ENCODE assay signal across 16 mouse cellular contexts in genomic region chr15:8815277-8815676, GRCm38 (mm10).
A peak's percentile ranks its signal among the peaks of the same experiment; 100 is the strongest.
DNase-seq lines count a peak whose midpoint lies in the region; ATAC-seq lines count a peak whose summit lies in the region.
"Had no signal": no experiment of that assay in that cellular context is flagged by ENCODE, and none has a peak within 500 bp of the region (broad histone marks: within the 10 kb centered on the region; RNA-seq: fewer than 3 reads in every experiment).

No protein-coding gene starts in this region.

- no peaks in the 10 kb centered on the region for H3K9me3 ChIP-seq in forebrain, embryonic 15.5 days
- H3K9me3 ChIP-seq in midbrain, embryonic 10.5 days (replicated peaks), result no peaks in the 10 kb centered on the region
- H3K9me3 ChIP-seq: embryonic facial prominence, embryonic 13.5 days had no signal

- no peaks in the 10 kb centered on the region for H3K27me3 ChIP-seq in forebrain, embryonic 15.5 days
- no peaks in the 10 kb centered on the region for H3K27me3 ChIP-seq in midbrain, embryonic 10.5 days (ENCODE audit: low read depth, poor library complexity, severe bottlenecking)
- H3K27me3 ChIP-seq: CH12.LX; embryonic facial prominence, embryonic 13.5 days; Patski had no signal

- intact Hi-C loops in left cerebral cortex, postnatal 4 days (cut with DNase I), result no loop called here
- intact Hi-C loops in left cerebral cortex, postnatal 36 days (cut with DNase I), result no loop called here

- peak; percentile 28 for DNase-seq in left cerebral cortex, postnatal 4 days
- DNase-seq in left cerebral cortex, postnatal 36 days (ENCODE audit: low spot score in 2 of 2), result no peak
- peak; percentile 19 for DNase-seq in midbrain, embryonic 10.5 days (ENCODE audit: low spot score)
- DNase-seq in retina, embryonic 14.5 days (ENCODE audit: low spot score), result peak; percentile 15
- no peak for DNase-seq in T-cell, adult 2 months (ENCODE audit: low spot score)
- no peak for DNase-seq in kidney, adult 11 months
- DNase-seq: adrenal gland, postnatal 10 days; cerebellum, adult 9-10 months had no signal

- H3K27ac ChIP-seq in forebrain, embryonic 15.5 days (replicated peaks), result peak overlapping the region; percentile 69; the same call in 1 of the 2 replicates
- H3K27ac ChIP-seq in midbrain, embryonic 10.5 days (replicated peaks), result peak overlapping the region; percentile 76
- H3K27ac ChIP-seq: embryonic facial prominence, embryonic 13.5 days; kidney, postnatal 0 days; liver, embryonic 14.5 days; stomach, postnatal 0 days had no signal

- 5% methylated on average over 6 of the region's 6 CpGs for WGBS in forebrain, embryonic 15.5 days
- WGBS in midbrain, embryonic 10.5 days, result 37% methylated on average over 6 of the region's 6 CpGs

- H3K9ac ChIP-seq in forebrain, embryonic 15.5 days (replicated peaks), result no peak overlapping the region
- H3K9ac ChIP-seq: embryonic facial prominence, embryonic 13.5 days; liver, embryonic 14.5 days had no signal

- no peak overlapping the region for H3K4me2 ChIP-seq in forebrain, embryonic 15.5 days (replicated peaks)
- H3K4me2 ChIP-seq: embryonic facial prominence, embryonic 13.5 days; heart, embryonic 11.5 days had no signal

- ATAC-seq in forebrain, embryonic 15.5 days (replicated peaks), result peak; percentile 79
- ATAC-seq: Patski had no signal

- H3K36me3 ChIP-seq in forebrain, embryonic 15.5 days, result no peaks in the 10 kb centered on the region
- H3K36me3 ChIP-seq in midbrain, embryonic 10.5 days, result no peaks in the 10 kb centered on the region
- H3K36me3 ChIP-seq: embryonic facial prominence, embryonic 13.5 days had no signal

- H3K4me3 ChIP-seq in forebrain, embryonic 15.5 days, result no peak overlapping the region
- H3K4me3 ChIP-seq in midbrain, embryonic 10.5 days, result no peak overlapping the region
- H3K4me3 ChIP-seq: embryonic facial prominence, embryonic 13.5 days had no signal

- H3K4me1 ChIP-seq in forebrain, embryonic 15.5 days, result peaks cover 26% of the 10 kb centered on the region; the same call in 1 of the 2 replicates
- peaks cover 34% of the 10 kb centered on the region for H3K4me1 ChIP-seq in midbrain, embryonic 10.5 days

Comparison
In these comparisons a context has a peak if more than half of its experiments do, and no peak if none do; other contexts are left out.
1. DNase-seq: peak in left cerebral cortex, postnatal 4 days (single experiment), midbrain, embryonic 10.5 days (single experiment) and retina, embryonic 14.5 days (single experiment); none in left cerebral cortex, postnatal 36 days (0 of 2), T-cell, adult 2 months (single experiment) and kidney, adult 11 months (single experiment).